29 mouse cellular contexts compared by ENCODE assay signal in genomic region chr10:38059050-38059449, GRCm38 (mm10).
A peak's percentile ranks its signal among the peaks of the same experiment; 100 is the strongest.
DNase-seq lines count a peak whose midpoint lies in the region; ATAC-seq lines count a peak whose summit lies in the region.
"Had no signal": no experiment of that assay in that cellular context is flagged by ENCODE, and none has a peak within 500 bp of the region (broad histone marks: within the 10 kb centered on the region; RNA-seq: fewer than 3 reads in every experiment).

No protein-coding gene starts in this region.

- no peaks in the 10 kb centered on the region for H3K4me1 ChIP-seq in midbrain, embryonic 10.5 days
- H3K4me1 ChIP-seq in liver, embryonic 11.5 days (replicated peaks; ENCODE audit: control insufficient read depth, insufficient read depth, low read length), result no peaks in the 10 kb centered on the region
- H3K4me1 ChIP-seq in forebrain, embryonic 13.5 days, result no peaks in the 10 kb centered on the region
- H3K4me1 ChIP-seq: embryonic facial prominence, embryonic 12.5 days; embryonic facial prominence, embryonic 15.5 days; forebrain, embryonic 10.5 days; hindbrain, embryonic 12.5 days; hindbrain, embryonic 15.5 days had no signal

- no peak overlapping the region for H3K4me3 ChIP-seq in midbrain, embryonic 10.5 days
- no peak overlapping the region for H3K4me3 ChIP-seq in liver, embryonic 11.5 days (ENCODE audit: low read depth, low read length)
- no peak overlapping the region for H3K4me3 ChIP-seq in forebrain, embryonic 13.5 days
- H3K4me3 ChIP-seq: embryonic facial prominence, embryonic 12.5 days; embryonic facial prominence, embryonic 15.5 days; erythroblast, embryonic 14.5 days; forebrain, embryonic 10.5 days; gastrocnemius, adult 2 months; heart, adult 2 months; hindbrain, embryonic 12.5 days; hindbrain, embryonic 15.5 days had no signal

- no peak overlapping the region for H3K27ac ChIP-seq in midbrain, embryonic 10.5 days (replicated peaks)
- no peak overlapping the region for H3K27ac ChIP-seq in liver, embryonic 11.5 days (ENCODE audit: low read depth, low read length)
- H3K27ac ChIP-seq in forebrain, embryonic 13.5 days, result no peak overlapping the region
- H3K27ac ChIP-seq: embryonic facial prominence, embryonic 12.5 days; embryonic facial prominence, embryonic 15.5 days; forebrain, embryonic 10.5 days; gastrocnemius, adult 2 months; heart, adult 2 months; hindbrain, embryonic 12.5 days; hindbrain, embryonic 15.5 days had no signal

- peaks cover 25% of the 10 kb centered on the region for H3K9me3 ChIP-seq in midbrain, embryonic 10.5 days (replicated peaks)
- peaks cover 4% of the 10 kb centered on the region; the same call in 1 of the 2 replicates for H3K9me3 ChIP-seq in liver, embryonic 11.5 days (ENCODE audit: control insufficient read depth, low read length)
- H3K9me3 ChIP-seq in forebrain, embryonic 13.5 days (replicated peaks), result peaks cover 25% of the 10 kb centered on the region
- H3K9me3 ChIP-seq: embryonic facial prominence, embryonic 15.5 days; hindbrain, embryonic 15.5 days had no signal

- H3K36me3 ChIP-seq in midbrain, embryonic 10.5 days, result no peaks in the 10 kb centered on the region
- H3K36me3 ChIP-seq in liver, embryonic 11.5 days (ENCODE audit: control insufficient read depth, insufficient read depth, low read length), result no peaks in the 10 kb centered on the region
- H3K36me3 ChIP-seq in forebrain, embryonic 13.5 days (ENCODE audit: poor library complexity, severe bottlenecking), result no peaks in the 10 kb centered on the region
- H3K36me3 ChIP-seq: embryonic facial prominence, embryonic 12.5 days; embryonic facial prominence, embryonic 15.5 days; forebrain, embryonic 10.5 days; G1E; hindbrain, embryonic 12.5 days had no signal

- DNase-seq in cerebellum, postnatal 10 days, result peak; percentile 36 to 39
- DNase-seq in cerebellum, adult 11-12 months, result no peak
- peak; percentile 66 for DNase-seq in 3134 (ENCODE audit: extremely low read depth, insufficient read length, low spot score)
- DNase-seq in MN1 (ENCODE audit: low spot score), result peak; percentile 25
- peak; percentile 23 for DNase-seq in fat pad, adult 2 months (ENCODE audit: extremely low read depth, low read depth, low spot score)
- DNase-seq in midbrain, embryonic 10.5 days (ENCODE audit: low spot score), result no peak
- no peak for DNase-seq in liver, embryonic 11.5 days (ENCODE audit: low spot score)
- DNase-seq: adrenal gland, adult 2 months; adrenal gland, postnatal 14 days; B cell, adult 2 months; cerebellum, adult 11 months; cerebellum, adult 8-10 months; forebrain, postnatal 0 days; gastrocnemius, adult 2 months; gastrocnemius, postnatal 14 days; heart, adult 2 months had no signal

- 89% methylated on average over 8 of the region's 8 CpGs for WGBS in midbrain, embryonic 10.5 days
- WGBS in liver, embryonic 11.5 days, result 75% methylated on average over 8 of the region's 8 CpGs
- WGBS in forebrain, embryonic 13.5 days, result 94% methylated on average over 8 of the region's 8 CpGs

- no peak overlapping the region for H3K4me2 ChIP-seq in liver, embryonic 11.5 days
- H3K4me2 ChIP-seq in forebrain, embryonic 13.5 days, result no peak overlapping the region
- H3K4me2 ChIP-seq: embryonic facial prominence, embryonic 12.5 days; embryonic facial prominence, embryonic 15.5 days; heart, embryonic 11.5 days; hindbrain, embryonic 12.5 days; hindbrain, embryonic 15.5 days had no signal

- no peaks in the 10 kb centered on the region for H3K27me3 ChIP-seq in midbrain, embryonic 10.5 days (ENCODE audit: low read depth, poor library complexity, severe bottlenecking)
- H3K27me3 ChIP-seq in liver, embryonic 11.5 days (replicated peaks; ENCODE audit: control insufficient read depth, insufficient read depth, low read length), result no peaks in the 10 kb centered on the region
- H3K27me3 ChIP-seq in forebrain, embryonic 13.5 days, result no peaks in the 10 kb centered on the region
- H3K27me3 ChIP-seq: CH12.LX; embryonic facial prominence, embryonic 12.5 days; embryonic facial prominence, embryonic 15.5 days; hindbrain, embryonic 12.5 days; hindbrain, embryonic 15.5 days; Patski had no signal

- no peak overlapping the region for H3K9ac ChIP-seq in liver, embryonic 11.5 days (ENCODE audit: low read depth, low read length)
- H3K9ac ChIP-seq in forebrain, embryonic 13.5 days, result no peak overlapping the region
- H3K9ac ChIP-seq: embryonic facial prominence, embryonic 12.5 days; embryonic facial prominence, embryonic 15.5 days; forebrain, postnatal 0 days; hindbrain, embryonic 12.5 days; hindbrain, embryonic 15.5 days had no signal

- no peak for ATAC-seq in liver, embryonic 11.5 days (replicated peaks; ENCODE audit: low FRiP score)
- ATAC-seq in forebrain, embryonic 13.5 days, result no peak
- ATAC-seq: forebrain, embryonic 14.5 days; forebrain, postnatal 0 days; intestine, postnatal 0 days; Patski had no signal

Comparison
In these comparisons a context has a peak if more than half of its experiments do, and no peak if none do; other contexts are left out.
1. DNase-seq: peak in cerebellum, postnatal 10 days (2 of 2), 3134 (single experiment), MN1 (single experiment) and fat pad, adult 2 months (single experiment); none in cerebellum, adult 11-12 months (single experiment), midbrain, embryonic 10.5 days (single experiment) and liver, embryonic 11.5 days (single experiment).